Mouse (Mus musculus) mouse trophoblast stem cell (cell line): ENCODE results near the gene Dhrs3.

Experiments
- in situ Hi-C, 2 experiments: fragments of 300-500 bp; cut with MseI, MboI; formaldehyde crosslinking; loops; 2 replicates in 1 of 2; 3 replicates in 1 of 2; pipeline ENCODE4 v1.15.1; 2025

The Dhrs3 gene

GRCm38 (mm10) chr4:144972948-144973720 is 80.5 kb downstream of the Dhrs3 start:
- in situ Hi-C loops = no loop called here

DNA sequence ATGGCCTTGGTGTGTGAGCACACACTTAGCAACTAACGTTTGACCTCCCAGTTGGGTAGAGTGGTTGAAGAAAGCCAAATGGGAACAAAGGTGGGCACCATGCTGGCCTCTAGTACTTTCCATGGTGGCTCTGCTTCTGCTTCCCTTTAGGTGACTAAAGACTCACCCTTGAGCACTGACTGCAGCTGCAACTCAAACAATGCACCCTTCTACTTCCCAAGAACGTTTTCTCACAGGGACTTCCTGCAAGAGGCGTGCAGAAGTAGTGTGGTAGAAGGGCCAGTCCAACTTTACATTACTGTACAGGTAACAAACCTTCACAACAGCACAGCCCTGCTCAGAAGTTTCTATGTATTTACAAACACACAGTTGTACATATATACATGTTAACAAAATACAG is 81.8 kb downstream of the Dhrs3 start:
- in situ Hi-C loops = no loop called here

- in situ Hi-C loops = no loop called here
Observed at GRCm38 (mm10) chr4:144975505-144975904, 82.9 kb downstream of the Dhrs3 start.

- in situ Hi-C loops = no loop called here
Observed at GRCm38 (mm10) chr4:144977057-144977456, 84.4 kb downstream of the Dhrs3 start.
